Mouse (Mus musculus) ES-E14 (cell line): ENCODE data around the gene Efna2.

Experiments used
- CHD2 ChIP-seq: IDR thresholded peaks from 2 replicates; pipeline ENCODE4 v1.6.1; 2014; ENCODE audit warnings: mild to moderate bottlenecking, low read depth, low read length, inconsistent platforms
- HCFC1 ChIP-seq: IDR thresholded peaks from 2 replicates; pipeline ENCODE4 v1.6.1; 2012; ENCODE audit warnings: low read length, inconsistent platforms, borderline replicate concordance; ENCODE audit not compliant: insufficient read depth
- MAFK ChIP-seq: IDR thresholded peaks from 2 replicates; pipeline ENCODE4 v1.6.1; 2014; ENCODE audit warnings: mild to moderate bottlenecking, low read depth, low read length, inconsistent platforms; ENCODE audit not compliant: insufficient read depth
- ZC3H11A ChIP-seq: IDR thresholded peaks from 2 replicates; pipeline ENCODE4 v1.6.1; 2012; ENCODE audit warnings: low read depth, mild to moderate bottlenecking, inconsistent platforms, low read length, borderline replicate concordance
- ZNF384 ChIP-seq: IDR thresholded peaks from 2 replicates; pipeline ENCODE4 v1.6.1; 2012; ENCODE audit warnings: low read depth, low read length, inconsistent platforms

DNA sequence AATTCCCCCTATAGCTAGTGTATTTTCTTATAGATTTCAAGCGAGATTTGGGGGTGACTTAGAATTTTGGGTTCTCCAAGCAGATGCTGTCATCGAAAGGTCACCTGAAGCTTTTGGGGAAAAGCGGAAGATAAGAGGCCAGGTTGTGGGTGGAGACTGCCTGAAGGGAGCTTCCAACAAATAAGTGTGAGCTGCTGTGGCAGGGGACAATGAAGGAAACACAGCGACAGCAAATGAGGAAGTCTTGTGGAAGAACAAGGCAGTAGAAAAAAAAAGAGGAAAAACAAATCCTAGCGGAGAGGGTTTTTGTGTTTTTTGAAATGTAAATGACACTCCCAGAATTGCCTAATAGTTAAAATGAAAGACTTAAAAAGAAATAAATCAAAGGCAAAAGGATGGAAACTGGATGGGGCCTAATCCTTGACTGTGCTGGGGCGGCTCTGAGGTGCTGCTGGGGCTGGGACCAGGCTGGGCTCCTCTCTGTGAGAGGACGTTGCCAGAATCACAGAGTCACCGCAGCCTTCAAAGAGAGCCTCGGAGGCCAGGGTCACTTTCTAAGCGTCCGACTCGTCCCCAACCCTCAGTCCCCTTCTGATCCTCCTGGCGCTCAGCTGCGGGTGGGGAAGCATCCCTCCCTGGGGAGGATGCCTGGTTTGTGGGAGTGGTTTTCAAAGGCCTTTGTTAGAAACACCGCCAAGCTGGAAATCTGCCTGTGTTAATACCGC, 35.9 kb downstream of the Efna2 start:
- TF ChIP-seq CHD2, result no peak
- TF ChIP-seq HCFC1, result no peak
- TF ChIP-seq MAFK, result no peak
- no peak for TF ChIP-seq ZNF384
- TF ChIP-seq ZC3H11A, result no peak
